Mouse (Mus musculus): ENCODE results near the gene Marco.

DNA sequence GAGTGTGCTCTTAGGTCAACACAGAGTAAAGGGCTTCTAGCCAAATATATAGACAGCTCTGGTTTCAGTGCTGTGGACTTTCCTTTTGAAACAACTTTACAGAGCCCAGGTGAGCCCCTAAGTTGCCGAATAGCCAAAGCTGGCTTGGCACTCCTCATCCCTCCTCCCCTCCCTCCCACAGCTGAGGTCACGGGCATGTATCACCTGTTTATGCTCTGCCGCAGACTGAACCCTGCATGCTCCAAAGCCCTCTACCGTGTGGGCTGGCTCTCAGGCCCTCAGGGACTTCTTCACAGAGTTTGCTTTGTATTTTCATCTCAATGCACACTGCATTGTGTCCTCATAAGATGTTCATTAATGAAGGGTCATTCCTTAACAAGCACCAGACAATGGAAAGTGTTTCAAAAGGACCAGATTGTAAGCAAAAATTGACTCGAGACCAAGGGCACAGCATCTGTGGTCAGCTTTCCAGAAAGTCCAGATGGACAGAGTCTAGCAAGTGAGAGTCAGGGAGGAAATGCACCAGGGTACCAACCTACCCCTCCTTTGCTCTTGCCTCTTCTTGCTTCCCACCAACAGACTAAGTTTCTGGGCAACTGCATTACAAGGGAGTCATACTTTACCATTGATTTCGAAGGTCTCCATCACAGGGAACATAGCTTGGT lies 646 bp downstream of the Marco start:
- no peak for TF ChIP-seq CTCF (IDR thresholded peaks at IDR 0.05; ENCODE audit: extremely low read depth, insufficient read depth, insufficient read length, insufficient replicate concordance)
- TF ChIP-seq POLR2A (IDR thresholded peaks at IDR 0.05; ENCODE audit: low read depth, low read length): no peak

All from spleen, adult 2 months (tissue).